Mouse (Mus musculus): Measurements from ENCODE around the gene Mt2.

GRCm38 (mm10) chr8:94186542-94186941 is 14.1 kb downstream of the Mt2 start:
- peak; percentile 64; the same call in 1 of the 2 replicates for TF ChIP-seq CTCF (IDR thresholded peaks at IDR 0.05; ENCODE audit: borderline replicate concordance, control insufficient read depth, extremely low read depth, insufficient read depth, low read length, poor library complexity)
- TF ChIP-seq POLR2A (IDR thresholded peaks at IDR 0.05; ENCODE audit: control insufficient read depth, extremely low read depth, insufficient read depth, low read length, poor library complexity): no peak

All from thymus, adult 2 months (tissue).